Mouse (Mus musculus) hindbrain, embryonic 10.5 days (tissue): ENCODE data around the gene Med27. TPM values are rescaled to one million over a fixed set of nuclear protein-coding genes. Genes with fewer than 3 reads are reported as not detected.
A peak's percentile ranks its signal among the peaks of the same experiment; 100 is the strongest.

Experiments
- DNase-seq: peaks from one replicate; pipeline ENCODE4 v3.0.0-alpha.2; 2017; ENCODE audit warnings: low spot score
- H3K27ac ChIP-seq: fragments of 300-500 bp; sonication (generic); 2 replicates; pipeline ENCODE4 v1.5.1; 2016; ENCODE audit warnings: mild to moderate bottlenecking, moderate library complexity
- H3K27me3 ChIP-seq: fragments of 300-500 bp; sonication (generic); 2 replicates; pipeline ENCODE4 v1.6.1; 2016; ENCODE audit warnings: mild to moderate bottlenecking; ENCODE audit not compliant: poor library complexity, insufficient read depth, severe bottlenecking
- H3K36me3 ChIP-seq: fragments of 300-500 bp; sonication (generic); 2 replicates; pipeline ENCODE4 v1.6.1; 2016; ENCODE audit warnings: mild to moderate bottlenecking, moderate library complexity
- H3K4me1 ChIP-seq: fragments of 300-500 bp; sonication (generic); replicated peaks from 2 replicates; pipeline ENCODE4 v1.6.1; 2016; ENCODE audit warnings: mild to moderate bottlenecking
- H3K4me3 ChIP-seq: fragments of 300-500 bp; sonication (generic); 2 replicates; pipeline ENCODE4 v1.5.1; 2016; ENCODE audit warnings: mild to moderate bottlenecking, moderate library complexity
- H3K9me3 ChIP-seq: fragments of 300-500 bp; sonication (generic); 2 replicates; pipeline ENCODE4 v1.6.1; 2016; ENCODE audit warnings: mild to moderate bottlenecking, moderate library complexity
- WGBS: fragments of 180-500 bp; shearing (Covaris S2); methylation state at CpG from one replicate; pipeline ENCODE4 v1.1.7; 2016; 5-methylcytosine and 5-hydroxymethylcytosine counted together
- polyA plus RNA-seq: library from polyadenylated mRNA; unstranded; fragments of >200 nt; fragmentation: Nextera tagmentation; extraction: Ambion mirVana; gene quantifications from 2 replicates; pipeline ENCODE4 v1.2.1, GENCODE M21; 2016

The Med27 gene
- polyA plus RNA-seq, 1 experiment from 2014 or later = 70.2 TPM

DNA sequence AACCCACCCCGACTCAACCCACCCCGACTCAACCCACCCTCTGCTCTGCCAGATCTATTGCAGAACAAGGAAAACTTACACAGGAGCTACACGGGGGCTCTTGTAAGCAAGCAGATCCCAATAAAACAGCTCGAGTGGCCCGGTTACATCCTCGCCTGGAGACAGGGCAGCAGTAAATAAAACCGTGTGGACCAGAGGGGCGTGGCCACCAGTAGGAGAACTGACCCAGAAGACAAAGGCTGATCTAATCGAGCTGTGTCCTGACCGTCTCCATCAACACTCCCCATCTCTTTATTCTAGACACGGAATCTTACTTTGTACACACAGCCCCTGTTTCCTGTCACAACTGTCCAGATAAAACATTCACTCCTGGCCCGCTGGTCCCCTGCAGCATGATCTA, 200.0 kb downstream of the Med27 start:
- no peaks in the 10 kb centered on the region for H3K27me3 ChIP-seq
- H3K27ac ChIP-seq = peak overlapping the region; percentile 50; the same call in 1 of the 2 replicates
- H3K9me3 ChIP-seq = no peaks in the 10 kb centered on the region
- no peak overlapping the region for H3K4me3 ChIP-seq
- no peak for DNase-seq
- WGBS = 33% methylated on average over 12 of the region's 12 CpGs
- H3K4me1 ChIP-seq = peaks cover 25% of the 10 kb centered on the region
- no peaks in the 10 kb centered on the region for H3K36me3 ChIP-seq

DNA sequence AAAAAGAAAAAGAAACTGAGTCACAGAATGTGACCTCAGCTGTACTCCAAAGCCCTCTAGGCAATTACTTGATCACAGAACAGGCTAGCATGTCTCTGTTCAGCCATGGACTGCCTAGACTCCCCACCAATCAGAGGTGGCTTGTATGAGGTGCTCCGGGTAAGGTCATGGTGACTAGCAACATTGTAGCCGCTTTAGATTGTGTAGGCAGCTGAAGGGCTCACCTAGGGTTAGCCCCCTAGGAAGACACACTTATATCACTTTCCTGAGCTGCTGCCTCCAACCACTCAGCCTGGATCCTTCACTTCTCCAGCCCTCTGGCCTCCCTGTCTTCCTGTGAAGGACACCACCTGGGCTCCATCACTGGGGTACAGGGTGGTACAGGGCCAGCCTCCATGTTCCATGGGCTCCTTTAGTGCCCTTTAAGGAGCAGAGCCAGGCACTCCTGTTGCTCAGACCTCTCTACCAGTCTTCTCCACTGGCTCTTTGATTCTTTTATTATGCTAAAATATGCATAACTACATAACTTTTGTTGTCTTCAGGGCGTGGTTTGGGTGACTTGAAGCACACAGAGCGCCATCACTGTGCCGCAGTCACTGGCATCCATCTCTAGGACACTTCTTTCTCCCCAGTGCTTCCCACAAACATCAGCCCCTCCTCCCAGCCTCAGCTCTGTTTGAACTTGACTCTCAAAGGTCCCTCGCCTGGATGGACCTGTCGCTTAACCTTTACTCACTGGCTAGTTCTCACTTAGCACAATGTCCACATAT, 205.4 kb downstream of the Med27 start:
- Histone ChIP-seq H3K4me3 (no peak overlapping the region), H3K36me3 (no peaks in the 10 kb centered on the region), H3K4me1 (peaks cover 8% of the 10 kb centered on the region), H3K9me3 (no peaks in the 10 kb centered on the region), H3K27ac (no peak overlapping the region), H3K27me3 (no peaks in the 10 kb centered on the region)
- DNase-seq = no peak
- 80% methylated on average over 7 of the region's 7 CpGs for WGBS

- 66% methylated on average over 4 of the region's 4 CpGs for WGBS
- no peak overlapping the region for H3K27ac ChIP-seq
- DNase-seq = peak; percentile 45
- H3K4me1 ChIP-seq = peaks cover 13% of the 10 kb centered on the region
- H3K9me3 ChIP-seq = no peaks in the 10 kb centered on the region
- no peaks in the 10 kb centered on the region for H3K27me3 ChIP-seq
- H3K36me3 ChIP-seq = no peaks in the 10 kb centered on the region
- H3K4me3 ChIP-seq = no peak overlapping the region
These were observed 207.5 kb downstream of the Med27 start for GRCm38 (mm10) chr2:29553945-29554634.

- peaks cover 20% of the 10 kb centered on the region for H3K4me1 ChIP-seq
- H3K27ac ChIP-seq = no peak overlapping the region
- no peaks in the 10 kb centered on the region for H3K36me3 ChIP-seq
- WGBS = 93% methylated on average over 6 of the region's 6 CpGs
- H3K27me3 ChIP-seq = no peaks in the 10 kb centered on the region; the same call in 1 of the 2 replicates
- H3K4me3 ChIP-seq = no peak overlapping the region
- no peak for DNase-seq
- no peaks in the 10 kb centered on the region for H3K9me3 ChIP-seq
These were observed 211.9 kb downstream of the Med27 start for GRCm38 (mm10) chr2:29558561-29558960.

GRCm38 (mm10) chr2:29559955-29560354, 213.3 kb downstream of the Med27 start:
- H3K27me3 ChIP-seq = no peaks in the 10 kb centered on the region; the same call in 1 of the 2 replicates
- H3K27ac ChIP-seq = no peak overlapping the region
- no peaks in the 10 kb centered on the region for H3K36me3 ChIP-seq
- H3K4me1 ChIP-seq = peaks cover 33% of the 10 kb centered on the region
- 83% methylated on average over 3 of the region's 3 CpGs for WGBS
- H3K4me3 ChIP-seq = no peak overlapping the region
- DNase-seq = no peak
- no peaks in the 10 kb centered on the region for H3K9me3 ChIP-seq

DNA sequence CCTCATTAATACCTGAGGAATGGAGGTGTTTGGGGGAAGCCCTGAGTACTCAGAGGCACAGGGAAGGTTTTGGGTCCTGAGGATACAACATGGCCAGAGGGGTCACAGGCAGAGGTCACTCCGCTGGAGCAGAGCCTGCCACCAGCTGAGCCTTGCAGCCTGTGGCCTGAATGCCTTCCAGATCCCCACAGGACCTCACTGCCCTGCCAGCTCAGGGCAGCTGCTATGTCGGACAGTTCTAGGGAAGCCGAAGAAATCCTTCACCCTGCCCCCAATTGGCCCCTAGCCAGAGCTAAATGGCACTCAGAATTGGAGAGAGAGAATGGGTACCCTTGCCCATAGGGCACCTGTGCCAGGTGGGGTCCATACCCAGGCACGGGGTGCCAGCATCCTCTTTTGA, 214.8 kb downstream of the Med27 start:
- Histone ChIP-seq H3K9me3 (no peaks in the 10 kb centered on the region), H3K27ac (no peak overlapping the region), H3K27me3 (peaks cover 2% of the 10 kb centered on the region; the same call in 1 of the 2 replicates), H3K36me3 (no peaks in the 10 kb centered on the region), H3K4me3 (no peak overlapping the region), H3K4me1 (peaks cover 48% of the 10 kb centered on the region)
- no peak for DNase-seq
- WGBS = 67% methylated on average over 4 of the region's 4 CpGs

GRCm38 (mm10) chr2:29563986-29564385, 217.4 kb downstream of the Med27 start:
- Histone ChIP-seq H3K9me3 (no peaks in the 10 kb centered on the region), H3K4me1 (peaks cover 43% of the 10 kb centered on the region), H3K27ac (no peak overlapping the region; the same call in 1 of the 2 replicates), H3K4me3 (no peak overlapping the region), H3K27me3 (peaks cover 5% of the 10 kb centered on the region; the same call in 1 of the 2 replicates), H3K36me3 (no peaks in the 10 kb centered on the region)
- no peak for DNase-seq
- WGBS = 74% methylated on average over 7 of the region's 7 CpGs

DNA sequence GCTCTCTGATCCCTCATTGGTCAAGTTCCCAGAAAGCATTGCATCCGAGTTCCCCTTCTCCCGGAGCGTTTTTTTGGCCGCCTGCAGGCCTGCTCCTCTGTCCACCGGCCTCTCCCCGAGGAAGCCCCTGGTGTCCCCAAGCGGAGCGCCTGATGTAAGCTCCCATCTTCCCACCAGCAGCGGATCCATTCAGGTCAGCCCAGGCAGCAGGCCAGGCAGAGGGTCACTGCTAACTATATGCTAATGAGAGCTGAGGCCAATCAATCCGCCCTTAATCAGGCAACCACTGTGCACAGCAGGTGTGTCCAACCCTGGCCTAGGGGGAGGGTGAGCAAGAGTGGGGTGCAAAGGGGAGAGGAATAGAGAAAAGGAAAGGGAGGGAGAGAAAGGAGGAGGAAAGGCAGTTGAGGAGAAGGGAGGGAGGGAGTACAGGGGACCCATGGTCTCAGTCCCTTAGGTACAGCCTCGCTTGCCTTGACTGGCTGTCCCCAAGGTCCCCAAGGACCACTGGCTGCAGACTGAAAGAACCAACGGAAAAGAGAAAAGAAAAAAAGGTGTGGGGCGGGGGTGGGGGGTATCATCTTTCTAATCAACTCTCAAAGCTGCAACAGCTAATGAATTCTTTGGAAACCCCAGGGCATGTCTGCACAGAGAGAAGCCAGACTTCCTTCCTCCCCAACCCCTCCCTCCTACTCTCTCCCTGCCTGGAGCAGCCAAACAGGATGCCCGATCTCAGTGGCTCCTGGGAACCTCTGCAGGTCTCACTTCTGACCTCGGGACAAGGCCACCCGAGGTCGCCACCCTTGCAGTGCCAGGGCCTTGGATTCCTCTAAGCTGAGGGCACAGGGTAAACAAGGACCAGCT, 219.2 kb downstream of the Med27 start:
- no peaks in the 10 kb centered on the region for H3K36me3 ChIP-seq
- peaks cover 53% of the 10 kb centered on the region for H3K4me1 ChIP-seq
- peak; percentile 36 for DNase-seq
- peaks cover 5% of the 10 kb centered on the region; the same call in 1 of the 2 replicates for H3K27me3 ChIP-seq
- 6% methylated on average over 17 of the region's 17 CpGs for WGBS
- no peaks in the 10 kb centered on the region for H3K9me3 ChIP-seq
- H3K27ac ChIP-seq = peak overlapping the region; percentile 81
- H3K4me3 ChIP-seq = peak overlapping the region; percentile 26

DNA sequence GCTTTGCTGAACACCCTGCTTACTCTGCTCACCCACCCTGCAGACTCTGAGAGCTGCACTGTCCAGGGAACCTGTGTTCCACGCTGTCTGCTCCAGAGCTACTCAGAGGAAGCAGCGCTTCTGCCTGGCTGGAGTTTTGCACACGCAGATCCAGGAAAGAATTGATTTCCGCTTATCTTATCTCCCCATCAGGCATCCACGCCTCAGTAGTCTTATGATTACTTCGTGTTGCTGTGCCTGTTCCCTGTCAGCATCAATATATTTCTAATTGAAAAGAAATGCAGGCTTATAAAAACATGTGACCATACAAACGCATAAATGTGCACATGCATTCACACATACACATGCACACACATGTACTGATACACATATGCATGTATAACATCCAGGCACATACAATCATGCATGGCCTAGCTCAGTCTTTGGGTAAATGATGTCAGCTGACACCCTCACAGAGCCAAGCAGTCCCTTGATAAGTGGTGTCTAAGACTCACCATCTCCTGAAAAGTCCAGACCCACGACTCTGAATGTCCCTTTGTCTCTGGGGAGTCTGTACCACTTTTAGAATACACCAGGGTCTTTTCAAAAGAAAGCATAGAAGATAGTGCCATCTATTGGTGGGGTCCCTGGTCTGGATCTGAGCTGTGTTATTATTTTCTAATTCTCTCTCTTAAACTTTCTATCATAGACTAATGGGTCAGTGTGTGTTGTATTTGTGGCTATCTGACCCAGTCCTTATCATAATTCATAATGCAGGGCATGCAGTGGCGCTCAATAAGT, 225.5 kb downstream of the Med27 start:
- no peak for DNase-seq
- 78% methylated on average over 9 of the region's 9 CpGs for WGBS

DNA sequence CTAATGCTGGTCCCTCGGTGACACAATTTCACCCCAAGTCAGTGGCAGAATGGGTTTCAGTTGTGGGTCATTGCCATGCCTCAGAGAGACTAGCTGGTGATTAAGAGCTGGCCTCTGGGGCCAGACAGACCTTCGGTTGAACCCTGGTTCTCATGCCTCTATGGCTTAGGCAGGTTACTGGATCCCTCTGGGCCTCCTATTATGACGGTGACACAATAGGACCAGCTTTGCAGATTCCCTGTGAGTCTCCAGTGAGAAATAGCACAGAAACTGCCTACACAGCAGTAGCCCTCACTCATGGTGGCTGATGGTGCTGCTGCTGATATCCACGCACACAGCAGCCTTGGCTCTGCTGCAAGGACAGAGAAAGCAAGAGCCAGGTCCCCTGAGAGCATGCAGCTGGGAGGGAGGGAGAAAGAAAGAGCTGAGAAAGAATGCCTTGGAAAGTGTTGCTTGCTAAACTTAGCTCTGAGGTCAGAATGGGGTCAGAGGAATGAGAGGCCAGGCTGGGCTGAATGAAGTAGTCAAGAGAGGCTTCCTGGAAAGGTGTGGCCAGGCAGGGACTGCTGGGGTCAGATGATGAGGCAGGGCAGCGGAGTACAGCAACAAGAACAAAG, 226.3 kb downstream of the Med27 start:
- H3K4me1 ChIP-seq = peaks cover 76% of the 10 kb centered on the region
- H3K9me3 ChIP-seq = no peaks in the 10 kb centered on the region
- 29% methylated on average over 5 of the region's 5 CpGs for WGBS
- H3K36me3 ChIP-seq = no peaks in the 10 kb centered on the region
- no peak for DNase-seq
- peak overlapping the region; percentile 81 for H3K27ac ChIP-seq
- 0 out of 2 replicates have a peak overlapping the region, but pooled peaks have one; percentile 16 for H3K4me3 ChIP-seq
- H3K27me3 ChIP-seq = peaks cover 5% of the 10 kb centered on the region; the same call in 1 of the 2 replicates

More for the DNA sequence above, 225.5 kb downstream of the Med27 start:
- Histone ChIP-seq H3K27me3 (peaks cover 6% of the 10 kb centered on the region; the same call in 1 of the 2 replicates), H3K36me3 (no peaks in the 10 kb centered on the region), H3K9me3 (no peaks in the 10 kb centered on the region), H3K27ac (peak overlapping the region; percentile 81; the same call in 1 of the 2 replicates), H3K4me1 (peaks cover 75% of the 10 kb centered on the region), H3K4me3 (no peak overlapping the region)

- peaks cover 76% of the 10 kb centered on the region for H3K4me1 ChIP-seq
- peaks cover 5% of the 10 kb centered on the region; the same call in 1 of the 2 replicates for H3K27me3 ChIP-seq
- H3K9me3 ChIP-seq = no peaks in the 10 kb centered on the region
- H3K27ac ChIP-seq = peak overlapping the region; percentile 81
- no peaks in the 10 kb centered on the region for H3K36me3 ChIP-seq
- WGBS = 6% methylated on average over 5 of the region's 5 CpGs
- DNase-seq = peak; percentile 85
- peak overlapping the region; percentile 18 for H3K4me3 ChIP-seq
These were observed 227.0 kb downstream of the Med27 start for GRCm38 (mm10) chr2:29573591-29573990.
